Mouse (Mus musculus) Patski (cell line): Measurements from ENCODE around the gene Sult2b1. TPM values are rescaled to one million over a fixed set of nuclear protein-coding genes. Genes with fewer than 3 reads are reported as not detected.

Experiments used
- ATAC-seq: fragments of 100-300 bp; one replicate; pipeline ENCODE4 v1.8.0; 2021
- CTCF ChIA-PET: fragments of 350-600 bp; sonication (Branson Sonifier 250); formaldehyde crosslinking; loops from one replicate; lab custom pipeline; 2022; ENCODE audit warnings: inconsistent platforms; lab: Charles Lee
- POLR2A ChIA-PET: fragments of 350-600 bp; sonication (Branson Sonifier 250); formaldehyde crosslinking; loops from one replicate; lab custom pipeline; 2022; ENCODE audit warnings: antibody characterized with exemption, inconsistent platforms; lab: Charles Lee
- DNase-seq: peaks from one replicate; pipeline ENCODE4 v3.0.0-alpha.2; 2011; ENCODE audit warnings: low read depth, low spot score
- H3K27me3 ChIP-seq: fragments of 371-371 bp; one replicate; pipeline ENCODE4 v1.5.1; 2021
- CTCF ChIP-seq: fragments of 100-300 bp; IDR thresholded peaks from one replicate; pipeline ENCODE4 v1.5.1; 2021
- in situ Hi-C: fragments of 300-500 bp; cut with MboI; formaldehyde crosslinking; loops from 3 replicates; pipeline ENCODE4 v1.11.1; 2018; ENCODE audit warnings: low pct_unique_long_range_greater_than_20kb, mixed read lengths
- polyA plus RNA-seq: library from polyadenylated mRNA; unstranded; gene quantifications from one replicate; pipeline ENCODE4 v1.2.3, GENCODE M21; 2021

Gene Sult2b1
- polyA plus RNA-seq, 1 experiment from 2014 or later, result 1.4 TPM

DNA sequence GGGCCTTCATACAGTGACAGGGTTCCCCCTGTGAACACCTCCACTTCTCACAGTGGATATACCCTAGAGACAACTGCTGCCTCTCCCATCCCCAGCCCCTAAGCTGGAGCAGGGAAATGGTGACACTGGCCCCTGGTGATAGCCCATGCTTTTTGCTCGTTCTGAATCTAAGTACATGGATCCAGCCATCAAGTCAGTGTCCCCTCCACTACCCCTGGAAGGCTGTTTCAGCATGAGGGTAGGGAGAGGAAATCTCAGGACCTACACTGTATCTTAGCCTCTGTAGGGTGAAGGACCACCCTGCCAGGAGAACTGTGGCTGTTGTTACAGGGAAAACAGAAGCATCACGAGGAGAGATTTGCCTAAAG is 31.5 kb upstream of the Sult2b1 start:
- in situ Hi-C loops, result no loop called here
- no peak for TF ChIP-seq CTCF
- H3K27me3 ChIP-seq, result no peaks in the 10 kb centered on the region
- DNase-seq, result no peak
- ChIA-PET POLR2A (no interaction called here), CTCF (no interaction called here)
- ATAC-seq, result no peak

GRCm38 (mm10) chr7:45815323-45815983 is 31.0 kb upstream of the Sult2b1 start:
- no peak for TF ChIP-seq CTCF
- CTCF ChIA-PET, result interaction anchor here (1.6 kb wide), 1 partner anchor 57 kb away, joined by 3 read pairs; no protein-coding TSS in a partner anchor
- no peaks in the 10 kb centered on the region for H3K27me3 ChIP-seq
- DNase-seq (no peak), ATAC-seq (no peak)
- POLR2A ChIA-PET, result interaction anchor here (1.5 kb wide), 1 partner anchor 58 kb away, joined by 3 read pairs; no protein-coding TSS in a partner anchor
- in situ Hi-C loops, result no loop called here

DNA sequence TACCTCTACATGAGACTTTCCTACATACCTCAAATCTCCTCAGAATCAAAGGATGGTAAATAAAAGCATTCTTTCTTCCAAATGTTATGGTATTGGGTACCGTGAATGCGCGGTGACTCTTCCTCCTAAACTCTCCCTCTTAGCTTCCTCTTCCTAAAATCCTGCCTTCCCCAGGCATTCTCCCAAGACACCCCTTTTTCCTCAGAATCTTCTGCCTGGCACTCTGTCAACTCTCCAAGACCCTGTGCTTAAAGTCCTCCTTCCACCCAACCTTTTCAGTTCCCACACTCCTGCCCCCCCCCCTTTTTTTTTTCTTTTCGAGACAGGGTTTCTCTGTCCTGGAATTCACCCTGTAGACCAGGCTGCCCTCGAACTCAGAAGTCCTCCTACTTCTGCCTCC is 30.4 kb upstream of the Sult2b1 start:
- ChIA-PET CTCF (interaction anchor here (0.7 to 1.6 kb wide), 3 partner anchors 13 to 75 kb away, joined by 3 to 4 read pairs (median 3); no protein-coding TSS in a partner anchor), POLR2A (interaction anchor here (1.1 to 1.5 kb wide), 2 partner anchors 58 to 213 kb away, joined by 3 read pairs; no protein-coding TSS in a partner anchor)
- ATAC-seq (no peak), DNase-seq (no peak)
- no peak for TF ChIP-seq CTCF
- H3K27me3 ChIP-seq, result no peaks in the 10 kb centered on the region
- in situ Hi-C loops, result no loop called here

GRCm38 (mm10) chr7:45813787-45814779 is 29.6 kb upstream of the Sult2b1 start, which contains the start of gene Cyth2:
TSS of gene Cyth2 (minus strand) at chr7:45814581.
- in situ Hi-C loops, result no loop called here
- no peaks in the 10 kb centered on the region for H3K27me3 ChIP-seq
- CTCF ChIA-PET, result interaction anchor here (0.7 to 1.6 kb wide), 3 partner anchors 13 to 75 kb away, joined by 3 to 4 read pairs (median 3); no protein-coding TSS in a partner anchor
- TF ChIP-seq CTCF, result no peak
- POLR2A ChIA-PET, result interaction anchor here (1.1 to 1.5 kb wide), 2 partner anchors 59 to 214 kb away, joined by 3 read pairs; no protein-coding TSS in a partner anchor
- DNase-seq (peak; percentile 98), ATAC-seq (peak; percentile 96)

GRCm38 (mm10) chr7:45812921-45813320 is 28.5 kb upstream of the Sult2b1 start:
- ChIA-PET CTCF (interaction anchor here (0.9 kb wide), 1 partner anchor 11 kb away, joined by 3 read pairs; no protein-coding TSS in a partner anchor), POLR2A (no interaction called here)
- H3K27me3 ChIP-seq, result no peaks in the 10 kb centered on the region
- TF ChIP-seq CTCF, result no peak
- no peak for ATAC-seq
- no peak for DNase-seq
- in situ Hi-C loops, result no loop called here

DNA sequence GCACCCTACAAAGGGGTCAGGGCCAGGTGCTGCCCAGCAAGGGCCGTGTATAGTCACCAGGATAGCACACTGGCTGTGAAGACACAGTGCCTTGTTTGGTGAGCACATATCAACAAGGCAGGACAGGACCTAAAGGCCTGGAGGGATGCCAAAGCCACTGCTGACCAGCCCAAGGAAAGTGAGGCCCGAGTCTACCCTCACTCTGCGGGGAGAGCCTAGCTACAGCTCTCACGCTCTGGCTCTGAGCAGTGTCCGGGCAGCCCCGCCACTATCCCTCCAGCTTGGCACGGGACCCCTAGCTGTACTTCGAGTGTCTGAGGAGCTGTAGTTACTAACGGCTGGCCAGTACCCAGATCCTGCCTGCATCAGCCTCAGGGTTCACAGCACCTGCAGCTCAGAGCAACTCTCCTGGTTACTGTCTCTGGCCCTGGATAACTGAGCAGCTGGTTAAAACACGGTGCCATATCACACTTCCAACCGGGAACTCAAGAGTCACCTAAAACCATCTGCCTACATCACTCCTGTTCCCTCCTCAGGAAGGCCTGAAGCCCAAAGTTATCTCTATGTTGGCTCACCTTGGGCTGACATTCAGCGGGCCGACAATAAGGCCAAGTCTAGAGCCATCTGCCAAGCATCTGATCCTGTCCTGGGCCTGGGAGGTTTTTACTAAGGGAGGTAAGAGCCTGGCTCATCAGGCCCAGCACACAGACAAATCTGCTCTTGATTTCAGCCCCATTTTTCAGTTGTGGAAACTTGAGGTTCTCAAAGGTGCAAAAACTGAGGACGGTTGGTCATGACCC is 25.0 kb upstream of the Sult2b1 start:
- ATAC-seq (no peak), DNase-seq (no peak)
- no peaks in the 10 kb centered on the region for H3K27me3 ChIP-seq
- in situ Hi-C loops, result loop anchor here (5.0 kb wide), 1 partner anchor 123 kb away; no protein-coding TSS in a partner anchor
- ChIA-PET POLR2A (no interaction called here), CTCF (no interaction called here)
- TF ChIP-seq CTCF, result no peak

- DNase-seq (no peak), ATAC-seq (no peak)
- in situ Hi-C loops, result loop anchor here (5.0 kb wide), 1 partner anchor 124 kb away; no protein-coding TSS in a partner anchor
- H3K27me3 ChIP-seq, result no peaks in the 10 kb centered on the region
- ChIA-PET CTCF (no interaction called here), POLR2A (no interaction called here)
- no peak for TF ChIP-seq CTCF
Observed at GRCm38 (mm10) chr7:45808471-45808870, 24.0 kb upstream of the Sult2b1 start.

GRCm38 (mm10) chr7:45805941-45806340 is 21.5 kb upstream of the Sult2b1 start:
- no peaks in the 10 kb centered on the region for H3K27me3 ChIP-seq
- CTCF ChIA-PET, result no interaction called here
- POLR2A ChIA-PET, result interaction anchor here (0.7 kb wide), 1 partner anchor 36 kb away, joined by 3 read pairs; no protein-coding TSS in a partner anchor
- in situ Hi-C loops, result loop anchor here (5.0 kb wide), 1 partner anchor 126 kb away; no protein-coding TSS in a partner anchor
- no peak for TF ChIP-seq CTCF
- DNase-seq, result no peak
- no peak for ATAC-seq

DNA sequence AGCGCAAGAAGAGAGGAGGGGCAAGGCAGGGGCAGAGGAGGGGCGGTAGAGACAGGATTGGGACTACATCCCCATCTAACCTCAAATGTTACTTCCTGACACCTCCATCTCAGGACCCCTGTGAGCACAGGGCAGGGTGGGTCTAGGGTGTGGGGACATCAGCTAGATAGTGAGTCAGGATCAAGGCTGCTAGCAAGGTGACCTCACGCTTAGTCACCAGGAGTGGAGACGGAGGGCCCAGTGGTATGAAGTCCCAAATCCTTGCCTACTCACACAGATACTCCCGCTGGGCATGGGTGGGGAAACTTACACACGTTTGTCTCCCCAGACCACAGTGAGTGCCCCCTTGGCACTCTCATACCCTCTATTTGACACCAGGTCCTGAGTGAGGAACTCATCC is 18.1 kb upstream of the Sult2b1 start:
- no peak for TF ChIP-seq CTCF
- no peak for DNase-seq
- in situ Hi-C loops, result loop anchor here (5.0 kb wide), 1 partner anchor 65 kb away; no protein-coding TSS in a partner anchor
- ATAC-seq, result peak; percentile 51
- H3K27me3 ChIP-seq, result no peaks in the 10 kb centered on the region
- POLR2A ChIA-PET, result no interaction called here
- CTCF ChIA-PET, result interaction anchor here (0.7 to 4.4 kb wide), 11 partner anchors 13 to 214 kb away, joined by 3 to 39 read pairs (median 7); partner anchors contain the start of gene Kdelr1
